ENCODE assay signal across 14 mouse cellular contexts in genomic region chr2:164783926-164784581, GRCm38 (mm10). TPM values are rescaled to one million over a fixed set of nuclear protein-coding genes. Genes with fewer than 3 reads are reported as not detected.
DNase-seq lines count a peak whose midpoint lies in the region; ATAC-seq and TF ChIP-seq lines count a peak whose summit lies in the region.
"Had no signal": no experiment of that assay in that cellular context is flagged by ENCODE, and none has a peak within 500 bp of the region (broad histone marks: within the 10 kb centered on the region; RNA-seq: fewer than 3 reads in every experiment).

No protein-coding gene starts in this region.

- DNase-seq in embryo, embryonic 10.5 days (ENCODE audit: low spot score) = peak; percentile 38
- no peak for DNase-seq in embryo, embryonic 9.5 days (ENCODE audit: extremely low spot score)
- peak; percentile 31 for DNase-seq in liver, adult 2 months (ENCODE audit: extremely low read depth, low read depth, low spot score)
- DNase-seq in liver, embryonic 11.5 days (ENCODE audit: low spot score) = no peak
- peak; percentile 23 for DNase-seq in brain, embryonic 14.5 days (ENCODE audit: low read depth)
- no peak for DNase-seq in adrenal gland, adult 8-10 months

- no peak overlapping the region; the same call in 1 of the 2 replicates for H3K4me2 ChIP-seq in liver, embryonic 11.5 days
- peak overlapping the region; percentile 82 for H3K4me2 ChIP-seq in stomach, embryonic 14.5 days (replicated peaks; ENCODE audit: low read depth, low read length)
- H3K4me2 ChIP-seq in midbrain, embryonic 15.5 days = no peak overlapping the region

- ATAC-seq in liver, embryonic 11.5 days (replicated peaks; ENCODE audit: low FRiP score) = no peak
- ATAC-seq in stomach, embryonic 14.5 days (ENCODE audit: insufficient number of reproducible peaks, insufficient read depth, low FRiP score, low read depth) = no peak
- no peak for ATAC-seq in midbrain, embryonic 15.5 days (replicated peaks)
- ATAC-seq: activated CD4-positive, CD25-positive, alpha-beta regulatory T cell, adult 4 months had no signal

- no peaks in the 10 kb centered on the region for H3K36me3 ChIP-seq in liver, adult 2 months (ENCODE audit: control insufficient read depth, insufficient read depth, low read length)
- H3K36me3 ChIP-seq in liver, embryonic 11.5 days (ENCODE audit: control insufficient read depth, insufficient read depth, low read length) = no peaks in the 10 kb centered on the region
- H3K36me3 ChIP-seq in stomach, embryonic 14.5 days (ENCODE audit: control insufficient read depth, insufficient read depth, low read length) = peaks cover 3% of the 10 kb centered on the region; the same call in 1 of the 2 replicates
- H3K36me3 ChIP-seq in midbrain, embryonic 15.5 days (replicated peaks) = no peaks in the 10 kb centered on the region
- H3K36me3 ChIP-seq: heart, embryonic 15.5 days had no signal

- no peak for TF ChIP-seq POLR2A in liver, adult 2 months (IDR thresholded peaks at IDR 0.05; ENCODE audit: extremely low read depth, insufficient read depth, low read length)
- TF ChIP-seq POLR2A in brain, embryonic 14.5 days (IDR thresholded peaks at IDR 0.05; ENCODE audit: borderline replicate concordance, extremely low read depth, insufficient read depth, insufficient read length, poor library complexity, severe bottlenecking) = no peak

- no peaks in the 10 kb centered on the region for H3K27me3 ChIP-seq in liver, adult 2 months (ENCODE audit: control insufficient read depth, insufficient read depth, low read length)
- peaks cover 3% of the 10 kb centered on the region for H3K27me3 ChIP-seq in liver, embryonic 11.5 days (replicated peaks; ENCODE audit: control insufficient read depth, insufficient read depth, low read length)
- H3K27me3 ChIP-seq in stomach, embryonic 14.5 days (ENCODE audit: control insufficient read depth, insufficient read depth, low read length) = no peaks in the 10 kb centered on the region
- H3K27me3 ChIP-seq in midbrain, embryonic 15.5 days (replicated peaks) = no peaks in the 10 kb centered on the region
- H3K27me3 ChIP-seq: heart, embryonic 15.5 days; limb, embryonic 13.5 days had no signal

- H3K79me2 ChIP-seq in liver, adult 2 months (ENCODE audit: control insufficient read depth, insufficient read depth, low read length) = no peaks in the 10 kb centered on the region

- H3K9ac ChIP-seq in liver, adult 2 months (ENCODE audit: low read depth, low read length) = no peak overlapping the region
- H3K9ac ChIP-seq in liver, embryonic 11.5 days (ENCODE audit: low read depth, low read length) = no peak overlapping the region
- no peak overlapping the region for H3K9ac ChIP-seq in stomach, embryonic 14.5 days (replicated peaks; ENCODE audit: low read depth, low read length)
- H3K9ac ChIP-seq in midbrain, embryonic 15.5 days = no peak overlapping the region

- no peak overlapping the region for H3K4me3 ChIP-seq in liver, adult 2 months (ENCODE audit: insufficient read depth, low read depth, low read length)
- no peak overlapping the region for H3K4me3 ChIP-seq in liver, embryonic 11.5 days (ENCODE audit: low read depth, low read length)
- no peak overlapping the region for H3K4me3 ChIP-seq in stomach, embryonic 14.5 days (ENCODE audit: low read depth, low read length)
- no peak overlapping the region for H3K4me3 ChIP-seq in midbrain, embryonic 15.5 days

- WGBS in liver, adult 2 months = 75% methylated on average over 7 of the region's 7 CpGs
- 71% methylated on average over 7 of the region's 7 CpGs for WGBS in liver, embryonic 11.5 days
- 72% methylated on average over 7 of the region's 7 CpGs for WGBS in stomach, embryonic 14.5 days
- WGBS in midbrain, embryonic 15.5 days = 80% methylated on average over 7 of the region's 7 CpGs

- H3K9me3 ChIP-seq in liver, embryonic 11.5 days (ENCODE audit: control insufficient read depth, low read length) = no peaks in the 10 kb centered on the region
- H3K9me3 ChIP-seq in stomach, embryonic 14.5 days (ENCODE audit: control insufficient read depth, low read depth, low read length) = no peaks in the 10 kb centered on the region
- H3K9me3 ChIP-seq in midbrain, embryonic 15.5 days = no peaks in the 10 kb centered on the region
- H3K9me3 ChIP-seq: heart, embryonic 15.5 days; limb, embryonic 13.5 days had no signal

- TF ChIP-seq CTCF in liver, adult 2 months (IDR thresholded peaks at IDR 0.05; ENCODE audit: low read depth, low read length) = peak; percentile 23; the same call in 1 of the 2 replicates
- peak; percentile 24; the same call in 1 of the 2 replicates for TF ChIP-seq CTCF in brain, embryonic 14.5 days (IDR thresholded peaks at IDR 0.05; ENCODE audit: borderline replicate concordance, extremely low read depth, insufficient read depth, insufficient read length)

- H3K27ac ChIP-seq in liver, adult 2 months (replicated peaks; ENCODE audit: insufficient read depth, low read depth, low read length) = no peak overlapping the region
- H3K27ac ChIP-seq in liver, embryonic 11.5 days (ENCODE audit: low read depth, low read length) = no peak overlapping the region
- no peak overlapping the region for H3K27ac ChIP-seq in stomach, embryonic 14.5 days (ENCODE audit: low read length)
- no peak overlapping the region for H3K27ac ChIP-seq in midbrain, embryonic 15.5 days
- H3K27ac ChIP-seq: limb, embryonic 13.5 days had no signal

- H3K4me1 ChIP-seq in liver, adult 2 months (ENCODE audit: control insufficient read depth, insufficient read depth, low read length) = peaks cover 10% of the 10 kb centered on the region
- 0 out of 2 replicates have a peak, but pooled peaks cover 14% of the 10 kb centered on the region for H3K4me1 ChIP-seq in liver, embryonic 11.5 days (replicated peaks; ENCODE audit: control insufficient read depth, insufficient read depth, low read length)
- peaks cover 8% of the 10 kb centered on the region; the same call in 1 of the 2 replicates for H3K4me1 ChIP-seq in stomach, embryonic 14.5 days (ENCODE audit: control insufficient read depth, insufficient read depth, low read length)
- H3K4me1 ChIP-seq in midbrain, embryonic 15.5 days = peaks cover 24% of the 10 kb centered on the region

RNA-seq across cellular contexts. Expression of gene Snx21, which starts 1.6 kb away (rescaled TPM):
- 10.8 and 12.6 TPM in 2 replicates for total RNA-seq in liver, adult 2 months (2014; rRNA removed)
- 14.4 and 14.6 TPM in 2 replicates for polyA plus RNA-seq in liver, adult 2 months (2012; rRNA removed)
- polyA plus RNA-seq in liver, embryonic 11.5 days (2014; fragmentation: Nextera tagmentation; extraction: Ambion mirVana) = 8.3 and 8.4 TPM in 2 replicates
- 25.9 and 27.0 TPM in 2 replicates for polyA plus RNA-seq in brain, embryonic 14.5 days (2012; rRNA removed)
- polyA plus RNA-seq in stomach, embryonic 14.5 days (2014; fragmentation: Nextera tagmentation; extraction: Ambion mirVana) = 24.4 and 29.5 TPM in 2 replicates
- total RNA-seq in adrenal gland, adult 8-10 months (2022) = 10 to 100 TPM; 34.5 to 58.3 (median 46.7) TPM
- polyA plus RNA-seq in midbrain, embryonic 15.5 days (2015; fragmentation: Nextera tagmentation; extraction: Ambion mirVana) = 34.8 and 40.6 TPM in 2 replicates

RNA-seq across cellular contexts. Expression of gene Tnnc2, which starts 4.3 kb away (rescaled TPM):
- 6.1 TPM in 1 of 2 replicates, not detected in the other for total RNA-seq in liver, adult 2 months (2014; rRNA removed)
- not detected in 2 replicates for polyA plus RNA-seq in liver, adult 2 months (2012; rRNA removed)
- polyA plus RNA-seq in liver, embryonic 11.5 days (2014; fragmentation: Nextera tagmentation; extraction: Ambion mirVana) = 0.47 and 1.1 TPM in 2 replicates
- polyA plus RNA-seq in brain, embryonic 14.5 days (2012; rRNA removed) = 1.7 TPM in 2 replicates
- 1.1 and 2.1 TPM in 2 replicates for polyA plus RNA-seq in stomach, embryonic 14.5 days (2014; fragmentation: Nextera tagmentation; extraction: Ambion mirVana)
- not detected for total RNA-seq in adrenal gland, adult 8-10 months (2022)
- polyA plus RNA-seq in midbrain, embryonic 15.5 days (2015; fragmentation: Nextera tagmentation; extraction: Ambion mirVana) = not detected in 2 replicates
- total RNA-seq: common myeloid progenitor, adult 5-6 weeks; layer of hippocampus, postnatal 14 days had no signal
- polyA plus RNA-seq: activated CD4-positive, CD25-positive, alpha-beta regulatory T cell, adult 4 months; macrophage had no signal

RNA-seq across cellular contexts. Expression of gene Ube2c, which starts 14.4 kb away (rescaled TPM):
- 0.18 and 1.9 TPM in 2 replicates for total RNA-seq in liver, adult 2 months (2014; rRNA removed)
- polyA plus RNA-seq in liver, adult 2 months (2012; rRNA removed) = 1.2 and 1.5 TPM in 2 replicates
- 482 and 522 TPM in 2 replicates for polyA plus RNA-seq in liver, embryonic 11.5 days (2014; fragmentation: Nextera tagmentation; extraction: Ambion mirVana)
- 94.0 and 201 TPM in 2 replicates for polyA plus RNA-seq in brain, embryonic 14.5 days (2012; rRNA removed)
- 396 and 433 TPM in 2 replicates for polyA plus RNA-seq in stomach, embryonic 14.5 days (2014; fragmentation: Nextera tagmentation; extraction: Ambion mirVana)
- total RNA-seq in adrenal gland, adult 8-10 months (2022) = 1 to 10 TPM; 1.1 to 5.1 (median 2.0) TPM
- polyA plus RNA-seq in midbrain, embryonic 15.5 days (2015; fragmentation: Nextera tagmentation; extraction: Ambion mirVana) = 56.6 and 64.4 TPM in 2 replicates

RNA-seq across cellular contexts. Expression of gene Acot8, which starts 20.6 kb away (rescaled TPM):
- 19.4 and 25.8 TPM in 2 replicates for total RNA-seq in liver, adult 2 months (2014; rRNA removed)
- 46.1 and 53.2 TPM in 2 replicates for polyA plus RNA-seq in liver, adult 2 months (2012; rRNA removed)
- 23.2 and 23.6 TPM in 2 replicates for polyA plus RNA-seq in liver, embryonic 11.5 days (2014; fragmentation: Nextera tagmentation; extraction: Ambion mirVana)
- polyA plus RNA-seq in brain, embryonic 14.5 days (2012; rRNA removed) = 29.7 and 41.1 TPM in 2 replicates
- 18.8 and 19.2 TPM in 2 replicates for polyA plus RNA-seq in stomach, embryonic 14.5 days (2014; fragmentation: Nextera tagmentation; extraction: Ambion mirVana)
- 10 to 100 TPM; 32.9 to 46.5 (median 39.6) TPM for total RNA-seq in adrenal gland, adult 8-10 months (2022)
- 20.0 and 20.2 TPM in 2 replicates for polyA plus RNA-seq in midbrain, embryonic 15.5 days (2015; fragmentation: Nextera tagmentation; extraction: Ambion mirVana)

RNA-seq across cellular contexts. Expression of gene Zswim3, which starts 20.8 kb away (rescaled TPM):
- 0.83 and 1.1 TPM in 2 replicates for total RNA-seq in liver, adult 2 months (2014; rRNA removed)
- polyA plus RNA-seq in liver, adult 2 months (2012; rRNA removed) = 0.73 and 0.82 TPM in 2 replicates
- 7.3 and 8.7 TPM in 2 replicates for polyA plus RNA-seq in liver, embryonic 11.5 days (2014; fragmentation: Nextera tagmentation; extraction: Ambion mirVana)
- polyA plus RNA-seq in brain, embryonic 14.5 days (2012; rRNA removed) = 8.5 and 10.1 TPM in 2 replicates
- polyA plus RNA-seq in stomach, embryonic 14.5 days (2014; fragmentation: Nextera tagmentation; extraction: Ambion mirVana) = 9.0 and 9.2 TPM in 2 replicates
- 1 to 10 TPM; 4.0 to 6.7 (median 5.7) TPM for total RNA-seq in adrenal gland, adult 8-10 months (2022)
- 17.8 and 18.4 TPM in 2 replicates for polyA plus RNA-seq in midbrain, embryonic 15.5 days (2015; fragmentation: Nextera tagmentation; extraction: Ambion mirVana)

Comparison
In these comparisons a context has a peak if more than half of its experiments do, and no peak if none do; other contexts are left out.
1. DNase-seq: peak in embryo, embryonic 10.5 days (single experiment), liver, adult 2 months (single experiment) and brain, embryonic 14.5 days (single experiment); none in embryo, embryonic 9.5 days (single experiment), liver, embryonic 11.5 days (single experiment) and adrenal gland, adult 8-10 months (single experiment).
2. RNA of gene Ube2c, which starts 14.4 kb away (polyA plus RNA-seq): 482 to 522 TPM in liver, embryonic 11.5 days, 396 to 433 TPM in stomach, embryonic 14.5 days, 94.0 to 201 TPM in brain, embryonic 14.5 days and 56.6 to 64.4 TPM in midbrain, embryonic 15.5 days; 1.2 to 1.5 TPM in liver, adult 2 months; every median in the first group is over 10 times any median in the second.